Mouse (Mus musculus) hindbrain, embryonic 16.5 days (tissue): ENCODE measurements around the gene Cd82. TPM values are rescaled to one million over a fixed set of nuclear protein-coding genes. Genes with fewer than 3 reads are reported as not detected.

ENCODE experiments used
- ATAC-seq: fragments of 200-750 bp; cut with Nextera tagmentation; 2 replicates; pipeline ENCODE4 v1.8.0; 2017; ENCODE audit warnings: moderate TSS enrichment, moderate library complexity
- H3K27ac ChIP-seq: fragments of 300-500 bp; sonication (generic); 2 replicates; pipeline ENCODE4 v1.5.1; 2014; ENCODE audit warnings: low read depth, mild to moderate bottlenecking, control low read depth, low read length, moderate library complexity
- H3K27me3 ChIP-seq: fragments of 300-500 bp; sonication (generic); replicated peaks from 2 replicates; pipeline ENCODE4 v1.6.1; 2014; ENCODE audit warnings: low read length; ENCODE audit not compliant: control insufficient read depth, insufficient read depth
- H3K36me3 ChIP-seq: fragments of 300-500 bp; sonication (generic); 2 replicates; pipeline ENCODE4 v1.6.1; 2014; ENCODE audit warnings: mild to moderate bottlenecking, low read length, moderate library complexity, mixed read lengths; ENCODE audit not compliant: control insufficient read depth, insufficient read depth
- H3K4me1 ChIP-seq: fragments of 300-500 bp; sonication (generic); 2 replicates; pipeline ENCODE4 v1.6.1; 2014; ENCODE audit warnings: low read depth, low read length; ENCODE audit not compliant: control insufficient read depth, insufficient read depth
- H3K4me2 ChIP-seq: fragments of 300-500 bp; sonication (generic); 2 replicates; pipeline ENCODE4 v1.6.1; 2014; ENCODE audit warnings: mild to moderate bottlenecking, low read length, control low read depth, moderate library complexity
- H3K4me3 ChIP-seq: fragments of 300-500 bp; sonication (generic); 2 replicates; pipeline ENCODE4 v1.5.1; 2014; ENCODE audit warnings: mild to moderate bottlenecking, low read length, control low read depth, moderate library complexity
- H3K9ac ChIP-seq: fragments of 300-500 bp; sonication (generic); 2 replicates; pipeline ENCODE4 v1.6.1; 2014; ENCODE audit warnings: low read depth, mild to moderate bottlenecking, control low read depth, low read length, moderate library complexity
- H3K9me3 ChIP-seq: fragments of 300-500 bp; sonication (generic); 2 replicates; pipeline ENCODE4 v1.6.1; 2014; ENCODE audit warnings: mild to moderate bottlenecking, low read length, moderate library complexity; ENCODE audit not compliant: control insufficient read depth
- WGBS: fragments of 180-500 bp; shearing (Covaris S2); extraction: QIAGEN DNeasy Blood & Tissue Kit; methylation state at CpG from one replicate; pipeline ENCODE4 v1.1.7; 2014; 5-methylcytosine and 5-hydroxymethylcytosine counted together
- polyA plus RNA-seq: library from polyadenylated mRNA; unstranded; fragments of >200 nt; fragmentation: Nextera tagmentation; extraction: Ambion mirVana; gene quantifications from 2 replicates; pipeline ENCODE4 v1.2.1, GENCODE M21; 2015

Cd82 gene
- polyA plus RNA-seq, 1 experiment from 2014 or later = 24.5 TPM

- no peak for ATAC-seq
- no peak overlapping the region for H3K4me2 ChIP-seq
- no peaks in the 10 kb centered on the region for H3K36me3 ChIP-seq
- no peaks in the 10 kb centered on the region for H3K27me3 ChIP-seq
- WGBS = 83% methylated on average over 9 of the region's 9 CpGs
- H3K9ac ChIP-seq = no peak overlapping the region
- H3K4me1 ChIP-seq = peaks cover 2% of the 10 kb centered on the region; the same call in 1 of the 2 replicates
- no peak overlapping the region for H3K4me3 ChIP-seq
- no peak overlapping the region for H3K27ac ChIP-seq
- no peaks in the 10 kb centered on the region for H3K9me3 ChIP-seq
Measured at GRCm38 (mm10) chr2:93473915-93474314, 11.0 kb upstream of the Cd82 start.

GRCm38 (mm10) chr2:93470849-93471576 is 8.1 kb upstream of the Cd82 start:
- WGBS = 11% methylated on average over 3 of the region's 3 CpGs
- peaks cover 2% of the 10 kb centered on the region; the same call in 1 of the 2 replicates for H3K4me1 ChIP-seq
- no peaks in the 10 kb centered on the region for H3K9me3 ChIP-seq
- no peaks in the 10 kb centered on the region for H3K27me3 ChIP-seq
- H3K36me3 ChIP-seq = no peaks in the 10 kb centered on the region
- no peak overlapping the region for H3K27ac ChIP-seq
- no peak overlapping the region for H3K4me3 ChIP-seq
- peak; percentile 25; the same call in 1 of the 2 replicates for ATAC-seq
- H3K4me2 ChIP-seq = no peak overlapping the region
- H3K9ac ChIP-seq = no peak overlapping the region

GRCm38 (mm10) chr2:93470127-93470526 is 7.2 kb upstream of the Cd82 start:
- H3K27ac ChIP-seq = no peak overlapping the region
- no peaks in the 10 kb centered on the region for H3K27me3 ChIP-seq
- H3K4me1 ChIP-seq = peaks cover under 1% of the 10 kb centered on the region; the same call in 1 of the 2 replicates
- H3K36me3 ChIP-seq = no peaks in the 10 kb centered on the region
- H3K9me3 ChIP-seq = no peaks in the 10 kb centered on the region
- 0 out of 2 replicates have a peak overlapping the region, but pooled peaks have one; percentile 14 for H3K4me3 ChIP-seq
- H3K4me2 ChIP-seq = peak overlapping the region; percentile 49
- ATAC-seq = peak; percentile 40; the same call in 1 of the 2 replicates
- WGBS = 4% methylated on average over 9 of the region's 9 CpGs
- no peak overlapping the region for H3K9ac ChIP-seq

GRCm38 (mm10) chr2:93469118-93469517 is 6.2 kb upstream of the Cd82 start:
- WGBS = 7% methylated on average over 7 of the region's 7 CpGs

GRCm38 (mm10) chr2:93466314-93466713 is 3.4 kb upstream of the Cd82 start:
- no peak overlapping the region for H3K9ac ChIP-seq
- no peaks in the 10 kb centered on the region for H3K9me3 ChIP-seq
- no peak overlapping the region for H3K4me3 ChIP-seq
- H3K36me3 ChIP-seq = no peaks in the 10 kb centered on the region
- ATAC-seq = no peak
- no peak overlapping the region for H3K27ac ChIP-seq
- no peak overlapping the region for H3K4me2 ChIP-seq
- WGBS = 96% methylated on average over 3 of the region's 3 CpGs
- H3K4me1 ChIP-seq = peaks cover 12% of the 10 kb centered on the region
- peaks cover 3% of the 10 kb centered on the region for H3K27me3 ChIP-seq

More at GRCm38 (mm10) chr2:93469118-93469517, 6.2 kb upstream of the Cd82 start:
- H3K27ac ChIP-seq = no peak overlapping the region
- no peak for ATAC-seq
- no peaks in the 10 kb centered on the region for H3K27me3 ChIP-seq
- no peak overlapping the region for H3K4me2 ChIP-seq
- H3K4me1 ChIP-seq = no peaks in the 10 kb centered on the region
- no peaks in the 10 kb centered on the region for H3K9me3 ChIP-seq
- H3K9ac ChIP-seq = no peak overlapping the region
- H3K4me3 ChIP-seq = no peak overlapping the region
- H3K36me3 ChIP-seq = no peaks in the 10 kb centered on the region

- WGBS = 2% methylated on average over 41 of the region's 41 CpGs
Measured at GRCm38 (mm10) chr2:93461869-93462714, 848 bp downstream of the Cd82 start.

GRCm38 (mm10) chr2:93460786-93461469 is 2.0 kb downstream of the Cd82 start:
- no peak overlapping the region for H3K9ac ChIP-seq
- H3K4me1 ChIP-seq = peaks cover 18% of the 10 kb centered on the region
- no peaks in the 10 kb centered on the region for H3K9me3 ChIP-seq
- WGBS = 87% methylated on average over 6 of the region's 6 CpGs
- no peak for ATAC-seq
- no peak overlapping the region for H3K4me3 ChIP-seq
- peaks cover 6% of the 10 kb centered on the region for H3K27me3 ChIP-seq
- no peak overlapping the region for H3K27ac ChIP-seq
- H3K36me3 ChIP-seq = no peaks in the 10 kb centered on the region
- H3K4me2 ChIP-seq = no peak overlapping the region

More at GRCm38 (mm10) chr2:93461869-93462714, 848 bp downstream of the Cd82 start:
- Histone ChIP-seq H3K4me2 (peak overlapping the region; percentile 60), H3K9ac (peak overlapping the region; percentile 42), H3K27ac (no peak overlapping the region), H3K4me3 (peak overlapping the region; percentile 37), H3K9me3 (no peaks in the 10 kb centered on the region), H3K4me1 (peaks cover 18% of the 10 kb centered on the region), H3K27me3 (peaks cover 6% of the 10 kb centered on the region), H3K36me3 (no peaks in the 10 kb centered on the region)
- ATAC-seq = peak; percentile 91

- no peak overlapping the region for H3K4me2 ChIP-seq
- no peak overlapping the region for H3K9ac ChIP-seq
- WGBS = 82% methylated on average over 7 of the region's 7 CpGs
- peaks cover 6% of the 10 kb centered on the region for H3K27me3 ChIP-seq
- H3K27ac ChIP-seq = no peak overlapping the region
- ATAC-seq = no peak
- H3K9me3 ChIP-seq = no peaks in the 10 kb centered on the region
- no peak overlapping the region for H3K4me3 ChIP-seq
- H3K36me3 ChIP-seq = no peaks in the 10 kb centered on the region
- peaks cover 18% of the 10 kb centered on the region for H3K4me1 ChIP-seq
Measured at GRCm38 (mm10) chr2:93459208-93459920, 3.6 kb downstream of the Cd82 start.
